Mouse (Mus musculus) heart, postnatal 4 days (tissue): ENCODE data around the gene Olfr223. TPM values are rescaled to one million over a fixed set of nuclear protein-coding genes. Genes with fewer than 3 reads are reported as not detected.
"Not testable (repeated sequence)": the region's sequence is repeated elsewhere in the genome, so short reads cannot be mapped to it uniquely, and the experiment has no call there.

Experiments
- DNase-seq: peaks from one replicate; pipeline ENCODE4 v3.0.0; 2021
- total RNA-seq, 2 experiments: library from RNA; stranded (reverse); gene quantifications; 2 replicates each; pipeline ENCODE4 v1.2.3; 2021

Olfr223 gene
- not detected for total RNA-seq

DNA sequence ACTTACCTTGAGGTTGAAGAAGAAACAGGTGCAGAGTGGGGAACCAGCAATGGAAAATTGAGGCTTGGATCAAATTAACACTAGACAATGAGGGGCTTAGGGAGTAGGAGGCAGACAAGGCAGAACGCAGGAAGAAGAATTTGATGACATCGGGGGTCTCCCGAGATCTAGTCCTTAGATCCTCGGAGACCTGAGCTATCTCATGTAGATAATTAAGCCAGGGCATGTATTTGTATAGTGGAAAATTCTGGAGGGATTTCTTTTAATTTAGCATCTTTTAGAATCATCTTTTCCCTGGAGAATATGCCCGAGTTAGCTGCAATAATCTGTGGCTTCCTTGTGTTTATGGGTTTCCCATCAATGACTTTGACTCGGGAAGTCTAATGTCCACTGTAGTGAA, at the start of gene Olfr223:
Olfr223 (minus strand) TSS at position 101 of the 400 bp plus-strand sequence.
- no peak for DNase-seq

DNA sequence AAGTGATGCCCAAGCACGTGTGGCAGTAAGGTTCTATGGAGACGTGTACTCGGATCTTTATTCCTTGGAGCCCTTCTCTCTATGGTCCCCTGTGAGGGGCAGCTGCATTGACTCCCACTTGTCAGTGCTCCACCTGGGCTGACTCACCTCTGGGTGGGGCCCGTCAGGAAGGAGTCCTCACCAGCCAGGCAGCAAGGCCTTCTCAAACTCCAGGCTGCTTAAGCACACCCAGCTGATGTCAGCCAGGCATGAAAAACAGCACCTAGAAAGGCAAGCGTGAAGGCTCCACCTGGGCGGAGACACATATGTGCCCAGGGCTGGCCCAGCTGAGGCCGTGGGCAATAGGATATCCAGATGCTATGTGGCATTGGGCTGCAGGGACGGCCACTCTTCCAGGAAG, 49.3 kb upstream of the Olfr223 start:
- DNase-seq = no peak

GRCm38 (mm10) chr11:59641227-59641626, 48.1 kb upstream of the Olfr223 start:
- DNase-seq = no peak

DNA sequence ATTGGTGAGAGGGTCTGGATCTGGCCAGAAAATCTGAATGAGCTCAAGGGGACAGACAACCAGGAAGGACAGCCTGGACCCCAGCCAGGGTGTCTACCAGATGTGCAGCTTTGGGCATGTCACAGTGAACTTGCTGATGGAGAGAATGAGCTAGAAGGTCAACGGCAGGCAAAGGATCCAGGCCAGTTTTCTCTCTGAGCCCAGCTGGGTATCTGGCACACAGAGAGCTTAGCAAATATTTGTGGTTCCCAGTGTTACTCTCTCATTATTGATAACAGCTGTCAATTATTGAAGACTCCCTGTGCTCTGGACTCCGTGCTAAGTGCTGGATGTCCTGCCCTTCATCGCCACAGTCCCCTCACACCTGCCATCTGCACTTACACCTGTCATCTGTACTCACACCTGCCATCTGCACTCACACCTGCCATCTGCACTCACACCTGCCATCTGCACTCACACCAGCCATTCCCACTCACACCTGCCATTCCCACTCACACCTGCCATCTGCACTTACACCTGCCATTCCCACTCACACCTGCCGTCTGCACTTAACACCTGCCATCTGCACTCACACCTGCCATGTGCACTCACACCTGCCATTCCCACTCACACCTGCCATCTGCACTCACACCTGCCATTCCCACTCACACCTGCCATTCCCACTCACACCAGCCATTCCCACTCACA, 47.0 kb upstream of the Olfr223 start:
- DNase-seq = no peak

- DNase-seq = no peak
Measured at GRCm38 (mm10) chr11:59636695-59637414, 43.8 kb upstream of the Olfr223 start.

GRCm38 (mm10) chr11:59635821-59636694, 43.0 kb upstream of the Olfr223 start:
- DNase-seq = no peak

DNA sequence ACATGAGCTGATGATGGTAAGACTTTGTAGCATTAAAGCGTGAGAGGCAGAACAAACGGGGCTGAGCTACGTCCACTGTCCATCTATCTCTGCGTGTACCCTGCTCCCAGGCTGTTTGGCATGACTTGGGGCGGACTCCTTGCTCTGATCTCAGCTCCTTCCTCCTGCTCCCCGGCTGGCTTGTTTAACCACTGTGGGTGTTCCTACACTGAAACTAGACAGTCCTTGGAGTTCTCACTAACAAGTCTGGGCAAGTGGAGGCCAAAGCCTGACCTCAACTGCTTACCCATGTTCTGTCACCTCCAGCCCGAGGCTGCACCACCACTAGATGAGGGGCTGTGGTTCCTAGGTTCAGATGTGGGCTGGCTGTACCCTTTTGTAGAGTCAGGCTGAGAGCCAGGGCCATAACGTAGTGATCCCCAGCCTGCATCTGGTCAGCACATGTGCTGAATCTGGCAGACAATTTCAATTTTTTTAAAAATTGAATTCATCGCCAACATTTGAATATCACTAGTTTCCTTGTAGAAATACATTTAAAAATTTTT, 42.2 kb upstream of the Olfr223 start:
- no peak for DNase-seq

- DNase-seq = no peak
Measured at GRCm38 (mm10) chr11:59634001-59634660, 41.0 kb upstream of the Olfr223 start.

DNA sequence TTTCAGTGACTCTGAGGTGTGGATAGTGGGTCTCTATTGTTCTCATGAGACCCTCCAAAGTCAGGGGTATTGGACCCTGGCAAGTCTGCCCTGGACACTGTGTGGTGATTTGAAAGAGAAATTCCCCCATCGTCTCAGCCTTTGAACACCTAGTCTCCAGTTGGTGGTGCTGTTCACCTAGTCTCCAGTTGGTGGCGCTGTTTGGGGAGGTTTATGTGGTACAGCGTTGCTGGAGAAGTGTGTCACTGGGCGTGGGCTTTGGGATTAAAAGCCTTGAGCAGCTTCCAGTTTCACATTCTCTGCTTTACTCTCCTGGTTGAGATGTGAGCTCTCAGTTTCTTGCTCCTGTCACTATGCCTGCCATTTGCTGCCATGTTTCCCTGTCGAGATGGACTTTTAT, 39.9 kb upstream of the Olfr223 start:
- DNase-seq = peak; percentile 70

DNA sequence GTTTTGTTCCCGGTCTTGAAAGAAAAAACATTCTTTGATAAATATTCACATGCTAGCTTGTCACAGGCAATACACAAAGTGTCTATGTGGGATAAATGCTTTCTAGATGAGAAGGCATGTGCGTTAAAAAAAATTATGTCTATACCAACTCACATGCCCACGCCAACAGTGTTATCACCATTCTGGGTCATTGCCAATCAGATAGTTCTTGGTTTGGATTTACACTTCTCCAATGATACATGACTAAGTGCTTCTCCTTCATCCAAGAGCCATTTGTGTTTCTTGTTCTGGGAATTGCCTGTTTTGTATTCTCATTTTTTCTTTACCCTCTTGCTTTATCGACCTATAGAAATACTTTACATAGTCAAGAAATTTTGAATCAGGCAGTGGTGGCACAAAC, 38.9 kb upstream of the Olfr223 start:
- no peak for DNase-seq

GRCm38 (mm10) chr11:59629871-59630270, 36.8 kb upstream of the Olfr223 start:
- DNase-seq = no peak

DNA sequence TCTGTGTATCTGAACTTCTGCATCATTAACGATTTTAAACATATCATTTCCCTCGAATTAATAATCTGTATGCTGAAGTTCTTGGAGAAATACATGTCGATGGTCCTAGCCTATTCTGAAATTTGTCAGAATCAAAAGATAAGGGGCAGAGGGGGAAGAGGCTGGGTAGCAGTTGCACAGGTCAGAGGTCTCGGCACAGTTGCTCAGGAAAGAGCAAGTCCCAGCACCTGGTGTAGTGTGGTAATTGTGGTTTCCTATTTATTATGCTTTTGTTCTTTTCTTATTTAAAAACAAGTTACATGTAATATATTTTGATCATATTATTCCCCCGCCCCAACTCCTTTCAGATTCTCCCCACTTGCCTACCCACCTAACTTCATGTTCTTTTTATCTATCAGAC, 35.1 kb upstream of the Olfr223 start:
- DNase-seq = no peak

- DNase-seq = no peak
Measured at GRCm38 (mm10) chr11:59626192-59626591, 33.1 kb upstream of the Olfr223 start.

DNA sequence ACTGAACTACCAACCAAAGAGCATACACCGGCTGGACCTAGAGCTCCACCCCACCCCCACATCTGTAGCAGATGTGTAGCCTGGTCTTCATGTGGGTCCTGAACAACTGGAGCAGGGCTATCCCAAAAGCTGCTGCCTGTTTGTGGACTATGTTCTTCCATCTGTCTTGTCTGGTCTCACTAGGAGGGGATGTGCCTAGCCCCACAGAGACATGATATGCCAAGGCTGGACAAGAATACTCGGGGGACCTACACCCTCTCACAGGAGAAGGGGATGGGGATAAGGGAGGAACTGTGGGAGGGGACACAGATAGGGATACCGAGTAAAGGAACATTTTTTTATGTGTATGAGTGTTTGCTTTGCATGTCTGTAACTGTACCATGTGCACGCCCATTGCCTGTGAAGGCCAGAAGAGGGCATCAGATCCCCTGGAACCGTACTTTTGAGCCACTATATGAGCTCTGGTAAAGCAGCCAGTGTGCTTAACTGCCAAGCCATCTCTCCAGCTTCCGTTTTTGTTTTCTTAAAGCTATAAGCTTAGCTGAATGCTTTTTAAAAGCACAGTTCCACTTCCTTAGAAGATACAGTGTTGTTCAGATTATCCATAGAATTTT, 31.0 kb upstream of the Olfr223 start:
- peak; percentile 75 for DNase-seq

- no peak for DNase-seq
Measured at GRCm38 (mm10) chr11:59622214-59622613, 29.1 kb upstream of the Olfr223 start.

- DNase-seq = not testable (repeated sequence)
Measured at GRCm38 (mm10) chr11:59616986-59617385, 23.9 kb upstream of the Olfr223 start.

DNA sequence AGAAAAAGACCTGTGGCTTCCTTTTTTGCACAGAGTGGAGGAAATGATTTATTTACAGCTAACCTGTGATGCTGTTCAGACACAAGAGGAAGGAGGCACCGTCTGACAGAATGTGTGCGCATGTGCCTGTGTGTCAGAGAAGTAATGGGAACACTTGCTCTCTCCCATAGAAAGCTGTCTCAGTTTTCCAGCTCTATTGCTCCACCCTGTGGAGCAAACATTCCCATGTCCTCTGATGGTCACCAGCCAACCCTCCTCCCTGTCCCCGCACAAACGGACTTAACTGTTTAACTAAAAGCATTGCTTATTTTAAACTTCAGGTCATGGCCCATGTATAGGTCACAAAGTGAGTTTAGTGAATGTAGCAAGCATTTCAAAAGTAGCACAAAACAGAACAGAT, 21.0 kb upstream of the Olfr223 start:
- DNase-seq = peak; percentile 62

GRCm38 (mm10) chr11:59611646-59612045, 18.6 kb upstream of the Olfr223 start:
- no peak for DNase-seq

GRCm38 (mm10) chr11:59602287-59602686, 9.2 kb upstream of the Olfr223 start:
- no peak for DNase-seq

DNA sequence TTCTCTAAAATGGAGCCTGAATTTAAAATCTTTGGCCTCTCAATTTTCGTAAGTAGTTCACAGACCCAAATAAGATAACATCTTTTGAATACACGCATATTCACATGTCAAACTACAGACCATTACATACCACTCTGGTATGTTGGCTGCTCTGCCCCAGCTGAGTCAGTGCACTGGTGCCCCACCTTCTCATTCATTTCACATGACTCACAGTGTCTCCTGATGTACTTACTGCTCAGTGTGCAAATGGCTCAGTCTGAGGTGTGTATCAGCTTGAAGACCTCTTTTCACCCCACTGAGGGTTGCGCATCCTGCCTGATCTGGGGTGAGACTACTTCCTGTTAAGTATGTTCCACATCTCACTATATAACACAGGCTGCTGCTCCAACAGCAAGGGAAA, 7.8 kb upstream of the Olfr223 start:
- DNase-seq = no peak

DNA sequence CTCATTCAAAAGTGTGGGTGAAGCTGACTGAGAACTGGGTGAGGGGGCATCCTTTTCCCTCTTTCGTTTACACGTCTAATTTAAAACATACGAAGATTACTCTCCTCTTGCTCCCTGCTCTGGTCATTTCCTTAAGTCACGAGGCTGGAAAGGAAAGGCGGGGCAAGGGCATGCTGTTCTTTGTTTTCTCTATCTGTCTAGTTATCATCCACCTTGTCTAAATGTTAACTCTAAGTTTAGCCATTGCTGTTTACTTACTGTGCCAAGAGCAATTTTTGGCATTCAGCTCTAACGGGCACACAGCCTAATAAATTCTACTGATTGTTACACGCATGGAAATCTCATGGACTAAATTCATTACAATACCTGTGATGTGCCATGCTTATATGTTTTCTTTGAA, 6.1 kb upstream of the Olfr223 start:
- DNase-seq = peak; percentile 10

- no peak for DNase-seq
Measured at GRCm38 (mm10) chr11:59596950-59597349, 3.9 kb upstream of the Olfr223 start.
